Mouse (Mus musculus) right cerebral cortex, postnatal 10 days (tissue): Measurements from ENCODE around the gene Pzp.

Experiments
- DNase-seq, 2 experiments: peaks; one replicate each; pipeline ENCODE4 v3.0.0; 2021; ENCODE audit warnings: low spot score in 2 of 2

Gene Pzp

GRCm38 (mm10) chr6:128479463-128480454, 46.8 kb downstream of the Pzp start:
- DNase-seq = peak; percentile 93 to 96

- no peak for DNase-seq
Measured at GRCm38 (mm10) chr6:128477495-128477894, 49.0 kb downstream of the Pzp start.

GRCm38 (mm10) chr6:128474112-128474511, 52.4 kb downstream of the Pzp start:
- no peak for DNase-seq

GRCm38 (mm10) chr6:128469451-128469850, 57.1 kb downstream of the Pzp start:
- no peak for DNase-seq

- no peak for DNase-seq
Measured at GRCm38 (mm10) chr6:128467298-128467697, 59.2 kb downstream of the Pzp start.

GRCm38 (mm10) chr6:128466563-128466962, 60.0 kb downstream of the Pzp start:
- no peak for DNase-seq

GRCm38 (mm10) chr6:128466043-128466442, 60.5 kb downstream of the Pzp start:
- no peak for DNase-seq

GRCm38 (mm10) chr6:128464996-128465395, 61.5 kb downstream of the Pzp start:
- no peak for DNase-seq

GRCm38 (mm10) chr6:128461606-128462005, 64.9 kb downstream of the Pzp start:
- no peak for DNase-seq

GRCm38 (mm10) chr6:128460729-128461503, 65.6 kb downstream of the Pzp start:
- no peak for DNase-seq

GRCm38 (mm10) chr6:128460321-128460720, 66.2 kb downstream of the Pzp start:
- DNase-seq = no peak

- no peak for DNase-seq
Measured at GRCm38 (mm10) chr6:128457186-128457585, 69.3 kb downstream of the Pzp start.

- DNase-seq = peak; percentile 43 to 53
Measured at GRCm38 (mm10) chr6:128455835-128456605, 70.5 kb downstream of the Pzp start.

GRCm38 (mm10) chr6:128447063-128447462, 79.5 kb downstream of the Pzp start:
- no peak for DNase-seq

- peak in 1 of 2 experiments; percentile 67 for DNase-seq
Measured at GRCm38 (mm10) chr6:128445761-128446535, 80.6 kb downstream of the Pzp start.

GRCm38 (mm10) chr6:128440238-128440637, 86.3 kb downstream of the Pzp start:
- DNase-seq = no peak

GRCm38 (mm10) chr6:128438871-128439341, 87.6 kb downstream of the Pzp start:
- no peak for DNase-seq

- peak; percentile 95 for DNase-seq
Measured at GRCm38 (mm10) chr6:128438317-128438870, 88.1 kb downstream of the Pzp start, which contains the start of gene Fkbp4. TSS of gene Fkbp4 (minus strand) at chr6:128438677.

- peak; percentile 72 to 77 for DNase-seq
Measured at GRCm38 (mm10) chr6:128437731-128438316, 88.7 kb downstream of the Pzp start.

- no peak for DNase-seq
Measured at GRCm38 (mm10) chr6:128437288-128437687, 89.2 kb downstream of the Pzp start.
